Mouse (Mus musculus) gastrocnemius, postnatal 25 days (tissue): Measurements from ENCODE around the gene Paxx. TPM values are rescaled to one million over a fixed set of nuclear protein-coding genes. Genes with fewer than 3 reads are reported as not detected.

Experiments
- DNase-seq: peaks from one replicate; pipeline ENCODE4 v3.0.0; 2022
- microRNA-seq, 2 experiments: library from miRNA; unstranded; fragments of <30 nt; microRNA quantifications; one replicate each; pipeline ENCODE4 v1.2.0; 2021; ENCODE audit warnings: borderline replicate concordance in 2 of 2
- total RNA-seq, 2 experiments: library from RNA; stranded (reverse); gene quantifications; 1 replicate in 1 of 2; 2 replicates in 1 of 2; pipeline ENCODE4 v1.2.3; 2021

Paxx gene
- total RNA-seq, 2 experiments from 2014 or later = 13.7 to 16.2 TPM

DNA sequence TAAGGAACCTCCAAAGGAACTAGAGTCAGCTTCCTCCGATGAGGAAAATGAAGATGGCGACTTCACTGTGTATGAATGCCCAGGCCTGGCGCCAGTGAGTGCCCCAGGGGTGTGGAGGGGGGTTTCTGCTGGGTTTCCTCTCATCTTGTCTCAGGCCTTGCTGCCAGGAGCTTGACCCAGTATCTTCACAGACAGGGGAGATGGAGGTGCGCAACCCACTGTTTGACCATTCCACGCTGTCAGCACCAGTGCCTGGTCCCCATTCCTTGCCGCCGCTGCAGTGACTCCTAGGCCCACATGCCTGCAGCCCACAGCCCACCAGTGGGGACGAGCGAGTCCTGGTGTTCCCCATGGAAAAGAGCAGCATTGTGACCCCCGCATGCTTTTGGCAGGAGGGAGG is 52.0 kb downstream of the Paxx start:
- DNase-seq = no peak

Small RNAs within 50 kb of the gene (microRNA-seq; reads per million reads assigned to microRNA genes)
- gene Mir3087 = 0 to 0.26 reads per million in 2 experiments

Other genes starting within 250 kb of the Paxx start
- gene Nelfb, start 249.6 kb downstream of the Paxx start, total RNA-seq = 10 to 100 TPM; 20.5 to 22.3 TPM
- gene Stpg3, start 246.5 kb downstream of the Paxx start, total RNA-seq = not detected
- not detected for gene Fam166a, start 242.3 kb downstream of the Paxx start, total RNA-seq
- 100 to 1,000 TPM; 167 to 293 TPM for gene Tubb4b, start 236.4 kb downstream of the Paxx start, total RNA-seq
- not detected for gene Slc34a3, start 226.7 kb downstream of the Paxx start, total RNA-seq
- gene Rnf224, start 224.3 kb downstream of the Paxx start, total RNA-seq = not detected
- under 1 TPM; 0.56 to 0.75 TPM for gene Rnf208, start 218.8 kb downstream of the Paxx start, total RNA-seq
- gene Cysrt1, start 218.6 kb downstream of the Paxx start, total RNA-seq = not detected
- gene AL732309.1, start 214.2 kb downstream of the Paxx start, total RNA-seq = under 1 TPM; 0.82 to 0.99 TPM
- 10 to 100 TPM; 10.3 to 11.3 TPM for gene Tmem203, start 205.7 kb downstream of the Paxx start, total RNA-seq
- gene Tprn, start 198.5 kb downstream of the Paxx start, total RNA-seq = 1 to 10 TPM; 2.1 to 2.9 TPM
- 10 to 100 TPM; 31.6 to 33.0 TPM for gene Ssna1, start 188.7 kb downstream of the Paxx start, total RNA-seq
- 10 to 100 TPM; 27.0 to 27.3 TPM for gene Anapc2, start 188.6 kb downstream of the Paxx start, total RNA-seq
- gene Tmem210, start 172.9 kb downstream of the Paxx start, total RNA-seq = not detected
- not detected for gene Lrrc26, start 171.2 kb downstream of the Paxx start, total RNA-seq
- under 1 TPM in 1 of 2 experiments, not detected in 1; 0.08 TPM for gene Grin1, start 141.9 kb downstream of the Paxx start, total RNA-seq
- gene Man1b1, start 128.8 kb downstream of the Paxx start, total RNA-seq = 10 to 100 TPM; 11.9 to 15.4 TPM
- 10 to 100 TPM; 10.1 to 10.4 TPM for gene Dpp7, start 104.7 kb downstream of the Paxx start, total RNA-seq
- 1 to 10 TPM; 2.8 to 4.6 TPM for gene Uap1l1, start 95.4 kb downstream of the Paxx start, total RNA-seq
- gene Sapcd2, start 88.8 kb downstream of the Paxx start, total RNA-seq = under 1 TPM; 0.19 to 0.33 TPM
- 1 to 10 TPM; 9.1 to 9.4 TPM for gene Entpd2, start 65.2 kb downstream of the Paxx start, total RNA-seq
- gene Npdc1, start 61.7 kb downstream of the Paxx start, total RNA-seq = 10 to 100 TPM; 15.0 to 25.1 TPM
- gene Fut7, start 37.8 kb downstream of the Paxx start, total RNA-seq = not detected
- 10 to 100 TPM; 12.5 to 16.2 TPM for gene Abca2, start 32.4 kb downstream of the Paxx start, total RNA-seq
- under 1 TPM; 0.35 to 0.64 TPM for gene Clic3, start 4.3 kb downstream of the Paxx start, total RNA-seq
- not detected for gene Ptgds, start 9.0 kb upstream of the Paxx start, total RNA-seq
- not detected for gene Lcn12, start 32.8 kb upstream of the Paxx start, total RNA-seq
- gene Fbxw5, start 39.7 kb upstream of the Paxx start, total RNA-seq = 10 to 100 TPM; 77.2 to 77.4 TPM
- 1 to 10 TPM in 1 of 2 experiments, under 1 TPM in 1; 0.86 to 1.3 TPM for gene C8g, start 40.6 kb upstream of the Paxx start, total RNA-seq
- gene Traf2, start 85.8 kb upstream of the Paxx start, total RNA-seq = 10 to 100 TPM; 10.5 to 10.9 TPM
- 100 to 1,000 TPM; 142 to 162 TPM for gene Edf1, start 96.8 kb upstream of the Paxx start, total RNA-seq
- 1 to 10 TPM; 1.7 to 3.2 TPM for gene Mamdc4, start 113.8 kb upstream of the Paxx start, total RNA-seq
- 10 to 100 TPM; 50.1 to 53.7 TPM for gene Phpt1, start 114.1 kb upstream of the Paxx start, total RNA-seq
- gene Ajm1, start 120.7 kb upstream of the Paxx start, total RNA-seq = not detected
- gene Rabl6, start 147.4 kb upstream of the Paxx start, total RNA-seq = 10 to 100 TPM; 63.5 to 67.8 TPM
- gene Ccdc183, start 156.6 kb upstream of the Paxx start, total RNA-seq = not detected
- gene Tmem141, start 160.9 kb upstream of the Paxx start, total RNA-seq = 10 to 100 TPM; 15.2 to 16.4 TPM
- gene Fcna, start 166.9 kb upstream of the Paxx start, total RNA-seq = 1 to 10 TPM; 3.9 to 8.5 TPM
- 10 to 100 TPM in 1 of 2 experiments, 1 to 10 TPM in 1; 5.7 to 20.3 TPM for gene Lcn8, start 192.0 kb upstream of the Paxx start, total RNA-seq
- gene Lcn5, start 196.9 kb upstream of the Paxx start, total RNA-seq = not detected
- gene Lcn6, start 215.7 kb upstream of the Paxx start, total RNA-seq = not detected
- gene Lcn10, start 221.6 kb upstream of the Paxx start, total RNA-seq = not detected
- gene Obp2a, start 238.9 kb upstream of the Paxx start, total RNA-seq = not detected
- gene Bmyc, start 245.6 kb upstream of the Paxx start, total RNA-seq = 10 to 100 TPM in 1 of 2 experiments, 1 to 10 TPM in 1; 8.4 to 11.2 TPM